Mouse (Mus musculus): ENCODE measurements at regions not wholly inside any gene's neighbourhood (a gene's known extent, or its start where the extent isn't known, plus 50 kb on each side); places are given as distances from the start of the nearest gene placed in this dataset.
A peak's percentile ranks its signal among the peaks of the same experiment; 100 is the strongest.

- 58% methylated on average over 8 of the region's 8 CpGs for WGBS
- ATAC-seq (replicated peaks): no peak
- Histone ChIP-seq H3K4me2 (0 out of 2 replicates have a peak overlapping the region, but pooled peaks have one; percentile 3), H3K27me3 (replicated peaks) (no peaks in the 10 kb centered on the region), H3K27ac (no peak overlapping the region), H3K9ac (no peak overlapping the region), H3K4me3 (no peak overlapping the region), H3K9me3 (no peaks in the 10 kb centered on the region), H3K4me1 (no peaks in the 10 kb centered on the region; the same call in 1 of the 2 replicates), H3K36me3 (replicated peaks) (no peaks in the 10 kb centered on the region)
Measured at GRCm38 (mm10) chr10:91326144-91326655, 145.1 kb upstream of the Tmpo start.

- Histone ChIP-seq H3K27ac (no peak overlapping the region), H3K4me3 (no peak overlapping the region), H3K4me2 (no peak overlapping the region), H3K27me3 (replicated peaks) (no peaks in the 10 kb centered on the region), H3K9ac (no peak overlapping the region), H3K9me3 (no peaks in the 10 kb centered on the region), H3K36me3 (replicated peaks) (no peaks in the 10 kb centered on the region), H3K4me1 (no peaks in the 10 kb centered on the region)
- no peak for ATAC-seq (replicated peaks)
- WGBS: 80% methylated on average over 4 of the region's 4 CpGs
Measured at GRCm38 (mm10) chr10:91321226-91321625, 140.1 kb upstream of the Tmpo start.

- no peaks in the 10 kb centered on the region for H3K27me3 ChIP-seq (replicated peaks)
- no peaks in the 10 kb centered on the region for H3K9me3 ChIP-seq
- no peak overlapping the region for H3K27ac ChIP-seq
- no peak overlapping the region for H3K9ac ChIP-seq
- H3K36me3 ChIP-seq (replicated peaks): no peaks in the 10 kb centered on the region
- no peak overlapping the region for H3K4me3 ChIP-seq
- no peak for ATAC-seq (replicated peaks)
- no peak overlapping the region for H3K4me2 ChIP-seq
- no peaks in the 10 kb centered on the region for H3K4me1 ChIP-seq
- WGBS: 92% methylated on average over 10 of the region's 10 CpGs
Measured at GRCm38 (mm10) chr10:91319442-91320112, 138.5 kb upstream of the Tmpo start.

GRCm38 (mm10) chr10:91314441-91314840, 133.3 kb upstream of the Tmpo start:
- 94% methylated on average over 1 of the region's 1 CpGs for WGBS
- no peak for ATAC-seq (replicated peaks)
- H3K27ac ChIP-seq: no peak overlapping the region
- H3K4me3 ChIP-seq: no peak overlapping the region
- H3K9ac ChIP-seq: no peak overlapping the region
- H3K27me3 ChIP-seq (replicated peaks): no peaks in the 10 kb centered on the region
- no peaks in the 10 kb centered on the region for H3K36me3 ChIP-seq (replicated peaks)
- no peak overlapping the region for H3K4me2 ChIP-seq
- no peaks in the 10 kb centered on the region for H3K9me3 ChIP-seq
- H3K4me1 ChIP-seq: no peaks in the 10 kb centered on the region

GRCm38 (mm10) chr10:91313316-91313715, 132.2 kb upstream of the Tmpo start:
- no peaks in the 10 kb centered on the region for H3K27me3 ChIP-seq (replicated peaks)
- no peak for ATAC-seq (replicated peaks)
- H3K4me1 ChIP-seq: no peaks in the 10 kb centered on the region
- H3K4me2 ChIP-seq: no peak overlapping the region
- 61% methylated on average over 3 of the region's 3 CpGs for WGBS
- no peak overlapping the region for H3K4me3 ChIP-seq
- no peak overlapping the region for H3K27ac ChIP-seq
- H3K9me3 ChIP-seq: no peaks in the 10 kb centered on the region
- no peaks in the 10 kb centered on the region for H3K36me3 ChIP-seq (replicated peaks)
- H3K9ac ChIP-seq: no peak overlapping the region

- no peak overlapping the region for H3K27ac ChIP-seq
- H3K9me3 ChIP-seq: no peaks in the 10 kb centered on the region
- H3K27me3 ChIP-seq (replicated peaks): no peaks in the 10 kb centered on the region
- no peaks in the 10 kb centered on the region for H3K4me1 ChIP-seq
- 65% methylated on average over 5 of the region's 5 CpGs for WGBS
- no peak overlapping the region for H3K9ac ChIP-seq
- no peak overlapping the region for H3K4me2 ChIP-seq
- no peaks in the 10 kb centered on the region for H3K36me3 ChIP-seq (replicated peaks)
- H3K4me3 ChIP-seq: no peak overlapping the region
- ATAC-seq (replicated peaks): no peak
Measured at GRCm38 (mm10) chr10:91312913-91313312, 131.8 kb upstream of the Tmpo start.

GRCm38 (mm10) chr10:91300067-91300466, 119.0 kb upstream of the Tmpo start:
- no peaks in the 10 kb centered on the region for H3K36me3 ChIP-seq (replicated peaks)
- H3K4me1 ChIP-seq: peaks cover 13% of the 10 kb centered on the region; the same call in 1 of the 2 replicates
- no peak overlapping the region for H3K9ac ChIP-seq
- no peaks in the 10 kb centered on the region for H3K9me3 ChIP-seq
- 83% methylated on average over 7 of the region's 7 CpGs for WGBS
- H3K27me3 ChIP-seq (replicated peaks): no peaks in the 10 kb centered on the region
- no peak overlapping the region for H3K4me3 ChIP-seq
- no peak overlapping the region for H3K4me2 ChIP-seq
- H3K27ac ChIP-seq: no peak overlapping the region
- no peak for ATAC-seq (replicated peaks)

GRCm38 (mm10) chr10:91297792-91298460, 116.8 kb upstream of the Tmpo start:
- Histone ChIP-seq H3K4me3 (no peak overlapping the region), H3K36me3 (replicated peaks) (no peaks in the 10 kb centered on the region), H3K9ac (no peak overlapping the region), H3K9me3 (no peaks in the 10 kb centered on the region), H3K4me2 (no peak overlapping the region), H3K4me1 (peaks cover 13% of the 10 kb centered on the region; the same call in 1 of the 2 replicates), H3K27me3 (replicated peaks) (no peaks in the 10 kb centered on the region), H3K27ac (peak overlapping the region; percentile 38; the same call in 1 of the 2 replicates)
- 20% methylated on average over 9 of the region's 9 CpGs for WGBS
- peak; percentile 84 for ATAC-seq (replicated peaks)

GRCm38 (mm10) chr10:91295345-91295744, 114.2 kb upstream of the Tmpo start:
- Histone ChIP-seq H3K27ac (no peak overlapping the region), H3K4me2 (no peak overlapping the region), H3K4me1 (peaks cover 13% of the 10 kb centered on the region; the same call in 1 of the 2 replicates), H3K36me3 (replicated peaks) (no peaks in the 10 kb centered on the region), H3K9me3 (no peaks in the 10 kb centered on the region), H3K4me3 (no peak overlapping the region), H3K9ac (no peak overlapping the region), H3K27me3 (replicated peaks) (no peaks in the 10 kb centered on the region)
- WGBS: 87% methylated on average over 8 of the region's 8 CpGs
- ATAC-seq (replicated peaks): no peak

GRCm38 (mm10) chr10:91293226-91293625, 112.1 kb upstream of the Tmpo start:
- H3K4me1 ChIP-seq: peaks cover 11% of the 10 kb centered on the region; the same call in 1 of the 2 replicates
- no peak for ATAC-seq (replicated peaks)
- no peak overlapping the region for H3K4me2 ChIP-seq
- H3K36me3 ChIP-seq (replicated peaks): no peaks in the 10 kb centered on the region
- no peaks in the 10 kb centered on the region for H3K27me3 ChIP-seq (replicated peaks)
- WGBS: 87% methylated on average over 6 of the region's 6 CpGs
- no peaks in the 10 kb centered on the region for H3K9me3 ChIP-seq
- no peak overlapping the region for H3K27ac ChIP-seq
- H3K9ac ChIP-seq: no peak overlapping the region
- no peak overlapping the region for H3K4me3 ChIP-seq

GRCm38 (mm10) chr10:91284259-91284658, 103.1 kb upstream of the Tmpo start:
- no peaks in the 10 kb centered on the region for H3K4me1 ChIP-seq
- ATAC-seq (replicated peaks): no peak
- no peak overlapping the region for H3K4me3 ChIP-seq
- no peaks in the 10 kb centered on the region for H3K36me3 ChIP-seq (replicated peaks)
- no peak overlapping the region for H3K4me2 ChIP-seq
- WGBS: 93% methylated on average over 9 of the region's 9 CpGs
- H3K27me3 ChIP-seq (replicated peaks): no peaks in the 10 kb centered on the region
- H3K9me3 ChIP-seq: no peaks in the 10 kb centered on the region
- no peak overlapping the region for H3K9ac ChIP-seq
- no peak overlapping the region for H3K27ac ChIP-seq

GRCm38 (mm10) chr10:91270955-91271741, 90.0 kb upstream of the Tmpo start:
- H3K4me2 ChIP-seq: peak overlapping the region; percentile 24
- peak; percentile 79 for ATAC-seq (replicated peaks)
- no peaks in the 10 kb centered on the region for H3K36me3 ChIP-seq (replicated peaks)
- H3K9me3 ChIP-seq: no peaks in the 10 kb centered on the region
- 9% methylated on average over 14 of the region's 14 CpGs for WGBS
- no peaks in the 10 kb centered on the region for H3K27me3 ChIP-seq (replicated peaks)
- H3K4me3 ChIP-seq: no peak overlapping the region
- H3K4me1 ChIP-seq: peaks cover 16% of the 10 kb centered on the region
- H3K9ac ChIP-seq: 0 out of 2 replicates have a peak overlapping the region, but pooled peaks have one; percentile 9
- H3K27ac ChIP-seq: peak overlapping the region; percentile 73

All from midbrain, embryonic 15.5 days (tissue).